Mouse (Mus musculus) intestine, embryonic 16.5 days (tissue): Measurements from ENCODE around the gene H2al1b. TPM values are rescaled to one million over a fixed set of nuclear protein-coding genes. Genes with fewer than 3 reads are reported as not detected.
A peak's percentile ranks its signal among the peaks of the same experiment; 100 is the strongest.
"Not testable (repeated sequence)": the region's sequence is repeated elsewhere in the genome, so short reads cannot be mapped to it uniquely, and the experiment has no call there.

ENCODE experiments used
- ATAC-seq: fragments of 200-750 bp; cut with Nextera tagmentation; 2 replicates; pipeline ENCODE4 v1.8.0; 2017; ENCODE audit warnings: moderate TSS enrichment, moderate library complexity
- H3K27ac ChIP-seq: fragments of 300-500 bp; sonication (generic); 2 replicates; pipeline ENCODE4 v1.5.1; 2014; ENCODE audit warnings: mild to moderate bottlenecking, low read length
- H3K27me3 ChIP-seq: fragments of 300-500 bp; sonication (generic); replicated peaks from 2 replicates; pipeline ENCODE4 v1.6.1; 2014; ENCODE audit warnings: low read length, control low read depth, mixed read lengths; ENCODE audit not compliant: control insufficient read depth, insufficient read depth
- H3K36me3 ChIP-seq: fragments of 300-500 bp; sonication (generic); 2 replicates; pipeline ENCODE4 v1.6.1; 2014; ENCODE audit warnings: low read length, control low read depth; ENCODE audit not compliant: control insufficient read depth, insufficient read depth
- H3K4me1 ChIP-seq: fragments of 300-500 bp; sonication (generic); 2 replicates; pipeline ENCODE4 v1.6.1; 2014; ENCODE audit warnings: low read length, control low read depth, mixed read lengths; ENCODE audit not compliant: control insufficient read depth, insufficient read depth
- H3K4me2 ChIP-seq: fragments of 300-500 bp; sonication (generic); 2 replicates; pipeline ENCODE4 v1.6.1; 2014; ENCODE audit warnings: low read depth, low read length, control low read depth
- H3K4me3 ChIP-seq: fragments of 300-500 bp; sonication (generic); 2 replicates; pipeline ENCODE4 v1.5.1; 2014; ENCODE audit warnings: mild to moderate bottlenecking, low read length
- H3K9ac ChIP-seq: fragments of 300-500 bp; sonication (generic); 2 replicates; pipeline ENCODE4 v1.6.1; 2014; ENCODE audit warnings: low read depth, low read length
- H3K9me3 ChIP-seq: fragments of 300-500 bp; sonication (generic); 2 replicates; pipeline ENCODE4 v1.6.1; 2016; ENCODE audit warnings: low read length, control low read depth; ENCODE audit not compliant: control insufficient read depth
- WGBS: fragments of 180-500 bp; shearing (Covaris S2); extraction: QIAGEN DNeasy Blood & Tissue Kit; methylation state at CpG from one replicate; pipeline ENCODE4 v1.1.7; 2014; 5-methylcytosine and 5-hydroxymethylcytosine counted together
- polyA plus RNA-seq: library from polyadenylated mRNA; unstranded; fragments of >200 nt; fragmentation: Nextera tagmentation; extraction: Ambion mirVana; gene quantifications from 2 replicates; pipeline ENCODE4 v1.2.1, GENCODE M21; 2015

Gene H2al1b
- polyA plus RNA-seq, result not detected in 2 replicates

- not testable (repeated sequence) for ATAC-seq, H3K27me3 ChIP-seq, H3K27ac ChIP-seq, H3K4me3 ChIP-seq, H3K9me3 ChIP-seq, H3K4me1 ChIP-seq, H3K4me2 ChIP-seq, H3K9ac ChIP-seq, H3K36me3 ChIP-seq
- 88% methylated on average over 1 of the region's 3 CpGs for WGBS
Observed at GRCm38 (mm10) chrX:11302132-11302531, at the start of gene H2al1b. Gene H2al1b, plus strand, starts transcription at chrX:11302432.

GRCm38 (mm10) chrX:11254062-11254461, 48.2 kb upstream of the H2al1b start:
- no peak for ATAC-seq
- Histone ChIP-seq H3K4me3 (no peak overlapping the region), H3K9me3 (no peaks in the 10 kb centered on the region), H3K4me1 (peaks cover 11% of the 10 kb centered on the region), H3K27ac (peak overlapping the region; percentile 45), H3K27me3 (no peaks in the 10 kb centered on the region; the same call in 1 of the 2 replicates), H3K9ac (no peak overlapping the region), H3K4me2 (no peak overlapping the region), H3K36me3 (no peaks in the 10 kb centered on the region)
- WGBS, result 39% methylated on average over 5 of the region's 5 CpGs

- H3K27ac ChIP-seq, result peak overlapping the region; percentile 45
- no peaks in the 10 kb centered on the region; the same call in 1 of the 2 replicates for H3K27me3 ChIP-seq
- H3K9me3 ChIP-seq, result no peaks in the 10 kb centered on the region
- no peak overlapping the region for H3K4me3 ChIP-seq
- no peak overlapping the region for H3K9ac ChIP-seq
- peaks cover 11% of the 10 kb centered on the region for H3K4me1 ChIP-seq
- no peak for ATAC-seq
- WGBS, result 45% methylated on average over 11 of the region's 11 CpGs
- no peaks in the 10 kb centered on the region for H3K36me3 ChIP-seq
- H3K4me2 ChIP-seq, result no peak overlapping the region
Observed at GRCm38 (mm10) chrX:11254521-11255207, 47.6 kb upstream of the H2al1b start.

GRCm38 (mm10) chrX:11255564-11256360, 46.5 kb upstream of the H2al1b start:
- Histone ChIP-seq H3K9me3 (no peaks in the 10 kb centered on the region), H3K27ac (peak overlapping the region; percentile 37; the same call in 1 of the 2 replicates), H3K36me3 (no peaks in the 10 kb centered on the region), H3K4me1 (peaks cover 11% of the 10 kb centered on the region), H3K9ac (no peak overlapping the region), H3K4me3 (no peak overlapping the region), H3K4me2 (no peak overlapping the region), H3K27me3 (no peaks in the 10 kb centered on the region; the same call in 1 of the 2 replicates)
- no peak for ATAC-seq
- whole genome bisulfite sequencing, result 40% methylated on average over 8 of the region's 8 CpGs

GRCm38 (mm10) chrX:11264918-11265317, 37.3 kb upstream of the H2al1b start:
- Histone ChIP-seq H3K27me3 (peaks cover 5% of the 10 kb centered on the region), H3K9ac (no peak overlapping the region), H3K36me3 (no peaks in the 10 kb centered on the region), H3K4me3 (no peak overlapping the region), H3K9me3 (no peaks in the 10 kb centered on the region), H3K4me2 (no peak overlapping the region), H3K27ac (no peak overlapping the region), H3K4me1 (no peaks in the 10 kb centered on the region)
- WGBS, result 56% methylated on average over 8 of the region's 8 CpGs
- ATAC-seq, result no peak

- Histone ChIP-seq H3K9ac (no peak overlapping the region), H3K27me3 (peaks cover 5% of the 10 kb centered on the region; the same call in 1 of the 2 replicates), H3K9me3 (no peaks in the 10 kb centered on the region), H3K4me3 (no peak overlapping the region), H3K27ac (no peak overlapping the region), H3K36me3 (no peaks in the 10 kb centered on the region), H3K4me1 (no peaks in the 10 kb centered on the region), H3K4me2 (no peak overlapping the region)
- 0 out of 2 replicates have a peak, but pooled peaks have one; percentile 60 for ATAC-seq
- 40% methylated on average over 7 of the region's 7 CpGs for WGBS
Observed at GRCm38 (mm10) chrX:11267791-11268190, 34.4 kb upstream of the H2al1b start.

GRCm38 (mm10) chrX:11269074-11269473, 33.2 kb upstream of the H2al1b start:
- H3K27me3 ChIP-seq, result peaks cover 5% of the 10 kb centered on the region; the same call in 1 of the 2 replicates

GRCm38 (mm10) chrX:11273190-11273589, 29.0 kb upstream of the H2al1b start:
- Histone ChIP-seq H3K27me3 (peaks cover 8% of the 10 kb centered on the region; the same call in 1 of the 2 replicates), H3K9me3 (no peaks in the 10 kb centered on the region), H3K9ac (no peak overlapping the region), H3K27ac (no peak overlapping the region), H3K4me2 (no peak overlapping the region), H3K36me3 (no peaks in the 10 kb centered on the region), H3K4me1 (no peaks in the 10 kb centered on the region), H3K4me3 (no peak overlapping the region)
- peak; percentile 66 for ATAC-seq
- 43% methylated on average over 3 of the region's 3 CpGs for WGBS

More at GRCm38 (mm10) chrX:11269074-11269473, 33.2 kb upstream of the H2al1b start:
- H3K9ac ChIP-seq, result no peak overlapping the region
- 94% methylated on average over 3 of the region's 3 CpGs for WGBS
- H3K4me1 ChIP-seq, result no peaks in the 10 kb centered on the region
- no peak overlapping the region for H3K4me3 ChIP-seq
- no peak overlapping the region for H3K4me2 ChIP-seq
- H3K27ac ChIP-seq, result no peak overlapping the region
- H3K36me3 ChIP-seq, result no peaks in the 10 kb centered on the region
- H3K9me3 ChIP-seq, result no peaks in the 10 kb centered on the region
- no peak for ATAC-seq

- no peaks in the 10 kb centered on the region for H3K36me3 ChIP-seq
- H3K4me1 ChIP-seq, result no peaks in the 10 kb centered on the region
- no peak overlapping the region for H3K4me2 ChIP-seq
- H3K9me3 ChIP-seq, result no peaks in the 10 kb centered on the region
- WGBS, result 61% methylated on average over 6 of the region's 6 CpGs
- H3K9ac ChIP-seq, result no peak overlapping the region
- no peak for ATAC-seq
- H3K4me3 ChIP-seq, result no peak overlapping the region
- 0 out of 2 replicates have a peak, but pooled peaks cover 3% of the 10 kb centered on the region for H3K27me3 ChIP-seq
- H3K27ac ChIP-seq, result no peak overlapping the region
Observed at GRCm38 (mm10) chrX:11277083-11277482, 25.1 kb upstream of the H2al1b start.
